Mouse (Mus musculus) skeletal muscle tissue, adult 2 months (tissue): ENCODE measurements around the gene Mfsd6l.

Experiments used
- DNase-seq: peaks from one replicate; pipeline ENCODE4 v3.0.0-alpha.2; 2012; ENCODE audit warnings: low read depth, low spot score

Gene Mfsd6l

DNA sequence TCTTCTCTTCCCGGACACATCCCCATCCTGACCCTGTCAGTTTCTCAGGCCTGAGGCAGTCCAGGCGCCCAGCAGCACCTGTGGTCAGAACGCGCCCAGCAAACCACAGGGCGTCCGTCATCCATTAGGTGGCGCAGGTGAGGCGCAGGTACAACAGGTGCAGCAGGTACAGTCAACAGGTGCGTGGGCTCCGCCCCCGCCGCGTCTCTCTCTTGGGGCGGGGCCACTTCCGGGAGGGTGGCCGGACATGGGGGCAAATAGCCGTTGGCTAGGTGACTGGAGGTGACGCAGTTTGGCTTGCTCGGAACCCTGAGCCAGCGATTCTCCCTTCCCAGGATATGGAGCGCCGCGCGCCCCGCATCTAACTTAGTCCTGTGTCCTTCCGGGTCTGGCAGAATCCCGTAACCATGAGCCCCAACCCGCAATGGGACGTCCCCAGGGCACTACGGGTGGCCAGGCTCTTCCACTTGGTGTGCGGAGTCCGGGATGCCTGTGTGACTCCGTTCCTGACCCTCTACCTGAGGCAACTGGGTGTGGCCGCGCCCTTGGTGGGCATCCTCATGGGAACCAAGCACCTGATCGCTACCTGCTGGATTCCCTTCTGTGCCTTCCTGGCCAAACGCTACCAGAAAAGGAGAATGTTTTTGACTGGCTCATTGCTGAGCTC, at the start of gene Mfsd6l:
Mfsd6l (plus strand) TSS at position 269 of the 667 bp plus-strand sequence.
- no peak for DNase-seq

DNA sequence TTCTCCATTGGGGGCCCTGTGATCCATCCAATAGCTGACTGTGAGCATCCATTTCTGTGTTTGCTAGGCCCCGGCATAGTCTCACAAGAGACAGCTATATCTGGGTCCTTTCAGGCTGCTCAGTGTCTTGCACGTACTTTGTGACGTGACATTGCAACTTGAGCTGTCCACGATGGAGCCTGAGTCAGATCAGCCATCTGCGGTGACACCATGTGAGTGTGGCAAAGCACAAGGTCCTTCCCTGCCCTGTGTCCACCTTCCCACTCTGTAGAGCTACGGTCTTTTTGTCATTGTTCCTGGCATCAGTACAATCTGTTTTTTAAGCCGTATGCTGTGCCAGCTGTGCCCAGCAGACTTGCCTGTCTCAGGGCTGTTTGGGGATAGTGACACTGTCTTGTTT, 48.7 kb upstream of the Mfsd6l start:
- DNase-seq, result no peak

DNA sequence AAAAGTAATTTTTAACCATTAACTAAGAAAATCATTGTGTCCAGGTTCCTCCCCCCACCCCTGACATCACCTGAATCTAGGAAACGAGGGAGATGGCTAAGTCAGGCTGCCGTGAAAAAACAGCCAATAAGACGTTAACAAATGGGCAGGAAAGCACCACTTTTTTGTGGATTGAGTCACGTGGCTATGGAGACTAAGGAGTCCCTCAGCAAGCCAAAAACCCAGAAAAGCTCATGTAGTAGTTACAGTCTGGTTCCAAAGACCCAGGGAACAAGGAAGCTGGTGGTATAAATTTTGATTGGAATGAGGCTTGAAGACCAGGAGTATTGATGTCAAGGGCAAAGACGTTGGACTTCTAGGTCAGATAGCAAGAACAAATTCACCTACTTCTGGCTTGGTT, 47.4 kb upstream of the Mfsd6l start:
- DNase-seq, result no peak

DNA sequence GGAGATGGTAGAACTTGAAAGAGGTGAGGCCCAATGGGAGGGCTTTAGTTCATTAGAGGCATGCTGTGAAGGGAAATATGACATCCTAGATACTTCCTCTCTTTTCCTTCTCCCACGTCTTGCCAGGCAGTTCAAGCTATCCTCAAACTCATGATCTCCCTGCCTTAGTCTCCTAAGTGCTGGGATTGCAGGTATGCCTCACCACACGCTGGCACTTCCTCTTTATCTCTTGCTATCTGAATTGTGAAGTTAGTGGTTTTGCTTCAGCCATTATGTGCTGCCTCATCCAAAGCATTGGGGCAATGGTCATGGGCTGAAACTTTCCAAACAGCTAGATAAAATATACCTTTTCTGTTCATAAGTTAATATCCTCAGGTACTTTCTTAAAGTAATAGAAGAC, 46.8 kb upstream of the Mfsd6l start:
- no peak for DNase-seq

DNA sequence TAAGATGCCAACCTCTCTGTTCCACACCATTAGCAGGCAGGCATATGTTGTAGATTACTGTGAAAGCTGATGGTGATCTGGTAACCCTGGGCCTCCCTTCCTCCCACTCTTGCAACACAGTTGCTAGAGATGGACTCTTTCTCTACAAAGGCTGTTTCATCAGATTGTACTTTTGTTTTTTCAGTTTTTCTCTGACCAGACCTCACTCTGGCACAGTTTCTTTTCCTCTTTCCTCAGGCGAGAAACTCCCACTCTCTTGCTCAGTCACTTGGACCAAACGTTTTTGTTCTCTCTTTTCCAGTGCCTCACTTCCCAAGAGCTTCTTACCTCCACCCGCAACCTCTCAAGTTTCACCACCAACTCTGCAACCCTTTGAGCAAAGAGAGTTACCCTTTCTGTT, 42.0 kb upstream of the Mfsd6l start:
- DNase-seq, result no peak

DNA sequence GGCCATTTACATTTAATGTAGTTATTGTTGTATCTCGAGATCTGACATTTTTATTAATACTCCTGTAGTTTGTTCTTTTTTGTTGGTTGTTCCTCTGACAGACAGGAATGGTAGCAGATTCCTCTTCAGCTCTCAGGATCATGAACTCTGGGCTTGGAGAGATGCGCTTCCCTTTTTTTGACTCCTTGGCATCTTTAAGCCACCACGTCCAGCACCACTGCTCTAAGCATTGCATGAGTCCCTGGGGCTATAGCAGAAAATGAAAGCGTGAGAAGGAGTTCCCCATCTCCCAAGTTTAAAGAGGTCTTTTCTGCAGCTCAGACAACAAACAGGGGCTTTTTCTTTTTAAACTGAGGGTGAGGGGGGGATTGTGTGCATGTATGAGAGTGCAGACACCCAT, 36.6 kb upstream of the Mfsd6l start:
- no peak for DNase-seq

DNA sequence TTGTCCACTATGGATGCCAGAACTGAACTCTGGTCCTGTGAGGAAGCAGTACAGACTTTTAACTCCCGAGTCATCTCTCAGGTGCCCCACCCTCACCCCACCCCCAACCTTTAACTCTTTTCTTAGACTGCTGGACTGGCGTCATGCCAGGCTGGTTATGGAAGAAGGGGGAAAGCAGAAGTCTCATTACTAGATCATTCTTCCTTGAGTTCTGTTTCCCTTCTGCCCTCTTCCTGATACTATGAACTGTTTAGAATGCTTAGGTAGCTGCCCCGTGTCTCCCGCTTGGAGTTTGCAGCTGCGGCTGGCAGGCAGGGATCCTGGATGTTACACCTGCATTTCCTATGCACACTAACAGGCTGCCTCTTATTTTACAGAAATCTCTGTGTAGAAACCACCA, 36.2 kb upstream of the Mfsd6l start:
- DNase-seq, result no peak

DNA sequence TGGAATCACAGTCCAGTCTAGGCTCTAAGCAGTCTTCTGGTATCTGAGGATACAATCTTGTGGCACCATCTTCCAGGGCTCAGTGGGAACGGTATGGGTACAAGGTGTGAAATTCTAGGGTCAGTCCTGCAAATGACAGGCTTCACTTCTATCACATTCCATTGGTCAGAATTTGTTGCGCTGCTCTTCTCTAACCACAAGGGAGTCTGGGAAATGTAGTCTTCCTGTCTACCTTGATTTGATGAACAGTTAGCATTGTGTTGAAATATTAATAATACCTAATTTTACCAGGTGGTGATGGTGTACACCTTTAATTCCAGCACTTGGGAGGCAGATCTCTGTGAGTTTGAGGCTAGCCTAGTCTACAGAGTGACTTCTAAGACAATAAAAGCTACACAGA, 35.5 kb upstream of the Mfsd6l start:
- DNase-seq, result no peak

DNA sequence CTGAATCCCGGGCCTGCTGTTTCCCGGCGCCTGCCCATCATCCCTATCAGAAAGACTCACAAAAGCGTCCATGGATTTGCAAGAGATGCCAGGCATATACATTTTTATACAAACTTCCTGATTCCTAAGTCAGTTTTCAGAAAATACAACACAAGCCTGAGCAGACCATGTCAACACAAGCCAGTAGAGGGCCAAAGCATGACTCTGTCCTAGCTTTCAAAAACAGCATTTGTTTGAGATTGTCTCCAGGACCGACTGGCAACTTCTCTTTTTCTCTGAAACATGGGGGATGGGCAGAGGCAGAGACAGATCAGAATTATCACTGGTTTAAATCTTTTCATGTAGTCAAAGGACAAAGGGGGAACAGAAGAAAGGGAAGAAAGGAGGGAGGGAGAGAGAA, 34.6 kb upstream of the Mfsd6l start:
- DNase-seq, result no peak

DNA sequence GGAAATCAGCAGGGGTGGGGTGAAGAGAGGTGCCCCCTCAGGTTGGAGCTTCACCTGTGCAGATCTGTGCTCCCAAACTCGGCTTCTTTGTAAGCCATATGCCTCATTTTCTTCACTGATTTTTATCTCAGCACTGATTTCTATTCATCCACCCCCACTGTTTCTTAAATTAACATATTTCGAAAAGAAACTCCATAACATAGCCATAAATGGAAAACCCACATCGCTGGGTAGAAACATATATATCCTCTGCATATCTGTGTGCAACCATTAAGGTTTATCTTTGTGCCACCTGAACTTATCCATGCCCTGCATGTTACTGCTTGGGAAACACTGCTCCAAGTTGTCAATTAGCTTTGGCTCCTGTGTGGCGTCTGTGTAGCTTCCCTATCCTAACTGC, 29.5 kb upstream of the Mfsd6l start:
- DNase-seq, result no peak

DNA sequence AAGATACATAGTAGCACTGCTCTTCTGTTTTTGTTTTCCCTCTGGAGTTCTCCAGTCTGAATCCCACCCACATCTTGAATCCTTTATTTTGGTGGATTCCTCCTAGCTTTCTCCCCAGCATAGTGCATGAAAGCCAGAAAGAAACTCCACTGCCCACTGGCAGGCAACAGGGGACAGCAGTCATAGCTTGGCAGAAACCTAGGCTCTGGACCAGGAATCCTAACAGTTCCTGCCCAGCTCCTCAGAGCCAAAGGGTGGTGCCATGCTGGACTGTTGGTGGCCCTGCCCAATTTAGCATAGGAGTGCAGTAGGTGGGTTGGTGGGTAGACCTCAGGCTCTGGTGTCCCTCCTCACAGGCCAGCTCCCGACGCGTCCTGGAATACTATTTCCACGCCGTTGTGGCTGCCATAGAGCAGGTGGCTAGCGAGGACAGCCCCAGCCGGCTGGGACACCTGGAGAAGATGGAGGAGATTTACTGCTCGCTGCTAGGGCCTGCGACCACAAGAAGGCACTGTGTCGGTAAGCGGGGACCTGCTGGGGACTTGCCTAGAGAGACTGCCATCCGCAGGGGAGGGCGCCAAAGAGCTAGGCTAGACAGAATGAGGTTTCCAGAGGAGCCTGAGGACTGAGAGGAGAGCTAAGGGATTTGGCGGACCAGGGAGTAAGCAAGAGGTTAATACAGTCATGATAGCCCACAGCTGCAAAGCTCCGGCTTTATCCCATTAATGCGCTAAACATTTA, 24.8 kb upstream of the Mfsd6l start:
- DNase-seq, result no peak

DNA sequence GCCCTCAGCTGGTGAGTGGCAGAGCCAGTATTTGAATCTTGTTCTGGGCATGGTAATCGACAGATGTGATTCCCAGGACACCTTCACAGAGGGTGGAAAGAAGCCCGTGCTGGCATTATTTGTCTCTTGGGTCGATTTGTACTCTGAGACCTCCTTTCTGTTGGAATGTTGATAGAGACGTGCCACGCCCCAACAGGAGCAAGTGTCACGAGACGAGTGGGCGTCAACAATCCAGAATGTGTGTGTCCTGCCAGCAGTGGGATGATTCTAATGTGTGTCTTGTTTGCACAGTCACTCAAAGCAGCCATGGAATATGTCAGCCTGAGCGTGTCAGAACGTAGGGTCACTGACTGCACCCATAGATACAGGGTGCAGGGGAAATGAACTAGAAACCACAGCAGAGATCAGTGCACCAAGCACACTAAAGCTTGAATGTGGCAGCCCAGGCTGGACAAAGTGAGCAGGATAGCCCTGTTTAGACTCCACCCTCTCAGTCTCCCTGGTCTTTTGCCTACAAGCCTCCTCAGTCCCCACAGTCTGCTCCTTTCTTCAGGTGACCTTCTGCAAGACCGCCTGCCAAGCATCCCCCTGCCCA, 23.9 kb upstream of the Mfsd6l start:
- DNase-seq, result no peak

DNA sequence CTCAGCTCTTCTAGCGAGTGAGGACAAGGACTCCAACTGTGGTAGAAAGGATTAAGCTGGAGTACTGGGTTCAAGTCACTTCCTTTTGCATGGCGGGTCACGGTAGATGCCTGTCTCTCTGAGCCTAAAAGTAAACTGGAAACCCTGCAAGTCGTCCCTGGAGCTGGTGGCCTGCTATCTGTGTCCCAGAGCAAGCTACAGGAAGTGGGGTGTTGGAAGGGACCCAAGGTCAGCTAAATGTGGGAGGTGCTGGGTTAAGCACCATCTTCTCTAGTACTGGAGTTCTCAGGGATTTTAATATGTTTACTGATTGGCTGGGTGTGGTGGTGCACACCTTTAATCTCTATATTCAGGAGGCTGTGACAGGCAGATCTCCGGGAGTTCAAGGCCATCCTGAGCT, 23.2 kb upstream of the Mfsd6l start:
- no peak for DNase-seq

DNA sequence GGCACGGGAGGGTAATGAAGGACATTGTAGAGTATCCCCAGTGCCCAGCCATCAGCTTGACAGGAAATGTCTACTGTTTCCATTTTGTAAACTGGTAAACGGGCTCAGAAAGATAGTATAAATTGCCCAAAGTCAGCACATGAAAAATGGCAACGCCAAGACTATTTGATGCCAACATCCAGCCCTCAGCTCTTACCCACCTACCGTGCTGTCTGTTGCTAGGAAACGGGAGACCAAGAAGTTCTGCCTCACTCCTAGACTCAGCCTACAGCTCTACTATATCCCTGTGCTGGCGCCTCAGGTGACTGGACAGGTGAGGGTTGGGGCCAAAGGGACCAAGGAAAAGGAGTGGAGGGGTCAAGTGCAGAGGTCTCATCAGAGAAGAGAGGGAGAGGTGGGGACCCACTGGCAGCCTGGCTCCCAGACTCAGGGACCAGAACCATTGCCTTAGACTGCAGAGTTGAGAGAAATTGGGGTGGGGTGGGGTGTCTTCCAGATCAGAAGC, 22.0 kb upstream of the Mfsd6l start:
- DNase-seq, result no peak

DNA sequence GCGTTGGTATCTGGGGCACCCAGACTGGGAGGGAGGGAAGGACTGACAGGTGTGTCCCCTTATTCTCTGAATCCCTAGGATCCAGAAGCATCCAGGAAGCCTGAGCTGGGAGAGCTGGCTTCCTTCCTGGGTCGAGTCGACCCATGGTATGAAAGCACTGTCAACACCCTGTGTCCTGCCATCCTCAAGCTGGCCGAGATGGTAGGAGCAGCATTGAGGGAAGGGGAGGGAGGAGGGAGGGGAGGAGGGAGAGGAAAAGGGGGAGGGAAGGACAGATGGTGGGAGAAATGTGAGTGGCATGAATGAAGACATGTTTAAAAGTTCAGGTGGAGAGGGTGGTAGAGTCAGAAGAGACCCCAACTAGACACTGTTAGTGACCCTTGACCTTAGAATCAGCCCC, 20.0 kb upstream of the Mfsd6l start:
- no peak for DNase-seq

DNA sequence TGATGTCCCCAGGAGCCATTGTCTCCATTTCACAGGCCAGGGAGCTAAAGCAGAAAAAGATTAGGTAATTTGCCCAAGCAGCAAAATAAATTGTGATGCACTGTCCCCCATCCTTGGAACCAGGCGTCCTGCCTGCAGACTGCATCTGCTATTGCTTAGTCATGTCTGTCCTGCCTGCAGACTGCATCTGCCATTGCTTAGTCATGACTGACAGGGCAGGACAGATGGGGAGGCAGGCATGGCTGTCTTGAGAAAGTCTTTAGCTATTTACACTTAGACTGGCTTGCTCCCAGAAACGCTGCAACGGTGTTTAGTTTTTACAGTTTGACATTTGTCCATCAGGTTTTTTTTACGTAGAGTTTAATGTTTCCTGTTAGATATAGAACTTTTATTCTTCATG, 19.5 kb upstream of the Mfsd6l start:
- DNase-seq, result no peak

DNA sequence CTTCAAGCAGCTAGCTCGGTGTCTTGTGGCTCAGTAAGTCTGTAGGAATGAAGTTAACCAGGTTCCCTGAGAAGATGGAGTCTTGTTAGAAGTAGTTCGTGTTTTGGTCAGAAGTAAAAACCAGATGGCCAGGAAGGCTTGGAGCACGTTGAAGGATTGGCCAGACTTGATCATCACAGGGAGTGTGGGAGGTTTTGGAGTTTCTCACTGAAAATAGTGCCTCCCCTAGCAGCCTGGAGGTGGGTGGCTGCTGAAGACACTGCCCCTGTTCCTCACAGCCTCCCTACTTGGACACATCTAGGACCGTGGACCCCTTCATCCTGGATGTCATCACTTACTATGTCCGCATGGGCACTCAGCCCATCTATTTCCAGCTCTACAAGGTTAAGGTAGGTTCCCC, 16.4 kb upstream of the Mfsd6l start:
- no peak for DNase-seq

DNA sequence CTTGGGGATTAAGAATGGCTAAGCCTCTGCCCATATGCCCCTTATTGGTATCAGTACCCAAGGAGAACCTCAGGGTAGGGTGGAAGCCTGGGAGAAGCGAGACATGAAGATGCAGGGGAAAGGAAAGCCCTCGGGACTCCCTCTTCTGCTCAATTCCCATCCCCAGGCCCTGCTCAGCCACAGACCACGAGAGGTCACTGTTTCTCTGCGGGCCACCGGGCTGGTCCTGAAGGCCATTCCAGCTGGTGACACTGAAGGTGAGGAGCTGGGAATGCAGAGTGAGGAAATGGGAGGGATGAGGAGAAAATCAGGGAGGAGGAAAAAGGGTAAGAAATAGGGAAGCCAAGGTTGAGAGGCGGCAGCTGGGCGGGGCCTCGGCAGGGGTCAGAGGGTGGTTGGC, 11.4 kb upstream of the Mfsd6l start:
- DNase-seq, result no peak

DNA sequence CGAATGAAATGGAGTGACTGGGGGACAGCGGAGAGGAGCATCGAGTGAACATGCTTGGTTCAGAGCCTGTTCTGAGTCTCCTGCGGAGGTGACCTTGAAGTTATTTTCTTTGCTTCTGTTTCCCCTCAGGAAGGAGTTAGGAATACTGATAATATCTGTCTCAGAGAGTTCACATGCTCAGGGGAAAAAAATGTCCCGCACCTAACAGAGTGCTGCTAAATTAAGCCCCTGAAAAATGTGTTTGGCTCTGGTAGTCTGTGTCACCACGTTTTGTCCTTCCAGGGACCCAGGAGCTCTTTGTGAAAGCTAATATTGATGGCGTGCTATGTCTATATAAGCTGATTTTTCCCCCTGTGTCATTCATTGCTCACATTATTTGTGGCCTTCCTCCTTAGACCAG, 10.8 kb upstream of the Mfsd6l start:
- DNase-seq, result no peak

DNA sequence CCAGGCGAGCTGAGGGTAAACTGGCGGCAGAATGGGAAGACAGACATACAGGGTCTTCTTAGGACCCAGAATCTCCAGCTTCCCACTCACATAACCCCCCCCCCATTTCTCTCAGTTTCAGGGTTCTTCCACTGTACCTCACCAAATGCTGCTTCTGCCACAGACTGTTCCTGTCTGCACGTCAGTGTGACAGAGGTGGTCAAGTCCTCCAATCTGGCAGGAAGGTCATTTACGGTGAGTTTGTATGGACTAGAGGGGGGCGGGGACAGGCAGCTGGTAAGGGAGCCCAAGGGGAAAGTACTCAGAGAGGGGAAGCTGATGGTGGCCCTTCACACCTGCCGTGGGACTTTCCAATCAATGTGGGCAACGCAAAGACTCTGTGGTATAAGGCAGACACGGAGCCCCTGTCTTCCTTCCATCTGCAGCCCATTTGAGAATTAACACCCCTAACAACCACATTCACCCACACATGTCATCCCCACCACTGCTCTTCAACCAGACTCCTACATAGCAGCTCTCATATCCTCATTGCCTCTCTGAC, 10.2 kb upstream of the Mfsd6l start:
- DNase-seq, result no peak

DNA sequence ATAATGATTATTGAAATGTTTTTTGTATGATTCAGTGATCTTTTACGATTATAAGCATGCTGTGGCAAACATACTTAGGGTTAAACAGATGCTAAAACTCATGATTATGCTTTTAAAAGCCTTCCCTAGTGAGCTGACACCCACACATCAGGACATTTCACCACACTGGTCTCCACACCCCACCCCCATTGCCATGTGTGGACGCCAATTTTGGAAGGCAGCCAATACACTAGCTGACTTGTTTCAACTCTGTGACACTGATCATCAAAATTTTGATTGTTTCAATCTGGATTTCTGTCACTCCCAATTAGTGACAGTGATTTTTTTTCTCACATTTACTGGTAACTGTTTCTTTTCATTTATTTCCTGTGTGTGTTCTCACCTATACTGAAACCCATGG, 8.5 kb upstream of the Mfsd6l start:
- DNase-seq, result no peak

DNA sequence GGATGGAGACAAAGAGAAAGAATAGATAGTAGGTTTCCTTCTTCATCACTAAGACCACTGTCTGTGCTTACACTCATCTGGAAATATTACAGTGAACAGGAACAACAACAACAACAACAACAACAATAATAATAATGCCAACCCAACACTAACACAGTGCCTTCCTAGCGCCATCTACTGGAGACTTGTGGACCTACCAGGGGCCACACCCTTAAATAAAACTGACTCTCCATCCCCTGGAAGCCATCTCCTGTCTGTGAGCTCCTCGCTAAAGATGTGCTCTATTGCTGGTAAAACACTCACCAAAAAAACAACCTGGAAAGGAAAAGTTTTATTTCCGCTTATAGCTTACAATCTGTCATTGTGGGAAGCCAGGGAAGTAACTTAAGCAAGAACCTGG, 6.4 kb upstream of the Mfsd6l start:
- DNase-seq, result no peak

DNA sequence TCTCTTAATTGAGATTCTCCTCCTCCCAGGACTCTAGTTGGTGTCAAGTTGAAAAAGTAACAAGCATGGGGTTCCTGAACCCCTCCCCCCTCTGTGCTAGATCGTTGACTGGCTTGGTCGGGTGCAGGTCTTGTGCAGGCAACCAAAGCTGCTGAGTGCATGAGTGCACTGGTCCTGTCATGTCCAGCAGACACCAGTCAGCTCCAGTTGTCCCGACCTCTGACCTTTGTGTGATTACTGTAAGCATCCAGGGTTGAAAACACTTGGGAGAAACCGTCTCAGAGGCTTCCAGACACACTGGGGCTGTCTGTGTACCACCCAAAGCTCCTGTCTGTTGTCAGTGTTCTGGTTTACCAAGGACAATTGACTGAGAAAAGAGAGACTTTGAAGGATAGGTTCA, 5.6 kb upstream of the Mfsd6l start:
- DNase-seq, result no peak
